Mouse (Mus musculus): ENCODE data around the gene Ccdc177. TPM values are rescaled to one million over a fixed set of nuclear protein-coding genes. Genes with fewer than 3 reads are reported as not detected.
"Not testable (repeated sequence)": the region's sequence is repeated elsewhere in the genome, so short reads cannot be mapped to it uniquely, and the experiment has no call there.

The Ccdc177 gene
- polyA plus RNA-seq, 1 experiment, result not detected

- no peak for TF ChIP-seq POLR2A (IDR thresholded peaks at IDR 0.05; ENCODE audit: insufficient read depth, low read depth, low read length)
- no peak for TF ChIP-seq CTCF (IDR thresholded peaks at IDR 0.05; ENCODE audit: insufficient read depth, low read depth, low read length)
- Histone ChIP-seq H3K4me3 (ENCODE audit: insufficient read depth, low read depth, low read length) (no peak overlapping the region), H3K4me1 (ENCODE audit: control insufficient read depth, insufficient read depth, low read length) (peaks cover 6% of the 10 kb centered on the region), H3K27ac (ENCODE audit: insufficient read depth, low read depth, low read length) (no peak overlapping the region)
- 93% methylated on average over 4 of the region's 4 CpGs for WGBS
These were observed 34.0 kb upstream of the Ccdc177 start for GRCm38 (mm10) chr12:80794522-80794921.

DNA sequence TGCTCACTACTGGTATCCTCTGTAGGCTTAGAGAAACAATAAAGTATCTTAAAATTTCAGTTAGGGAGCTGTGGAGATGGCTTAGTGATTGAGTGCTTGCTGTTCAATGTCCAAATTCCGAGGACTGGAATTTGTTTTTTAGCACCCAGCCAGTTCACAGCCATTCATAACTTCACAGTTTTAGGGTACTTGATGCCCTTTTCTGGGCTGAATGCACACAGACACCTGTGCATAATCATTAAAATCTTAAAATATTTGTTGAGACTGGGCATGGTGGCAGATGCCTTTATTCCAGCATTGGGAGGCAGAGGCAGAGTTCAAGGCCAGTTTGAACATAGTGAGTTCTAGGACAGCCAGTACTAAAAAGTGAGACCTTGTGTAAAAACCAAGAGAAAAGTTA is 33.0 kb upstream of the Ccdc177 start:
- WGBS, result 73% methylated on average over 1 of the region's 1 CpGs
- no peak overlapping the region for H3K4me3 ChIP-seq (ENCODE audit: insufficient read depth, low read depth, low read length)
- H3K4me1 ChIP-seq (ENCODE audit: control insufficient read depth, insufficient read depth, low read length), result peaks cover 6% of the 10 kb centered on the region
- TF ChIP-seq CTCF (IDR thresholded peaks at IDR 0.05; ENCODE audit: insufficient read depth, low read depth, low read length) (no peak), POLR2A (IDR thresholded peaks at IDR 0.05; ENCODE audit: insufficient read depth, low read depth, low read length) (no peak)
- no peak overlapping the region for H3K27ac ChIP-seq (ENCODE audit: insufficient read depth, low read depth, low read length)

- no peak overlapping the region for H3K27ac ChIP-seq (ENCODE audit: insufficient read depth, low read depth, low read length)
- WGBS, result 50% methylated on average over 5 of the region's 5 CpGs
These were observed 32.4 kb upstream of the Ccdc177 start for GRCm38 (mm10) chr12:80792867-80793266.

DNA sequence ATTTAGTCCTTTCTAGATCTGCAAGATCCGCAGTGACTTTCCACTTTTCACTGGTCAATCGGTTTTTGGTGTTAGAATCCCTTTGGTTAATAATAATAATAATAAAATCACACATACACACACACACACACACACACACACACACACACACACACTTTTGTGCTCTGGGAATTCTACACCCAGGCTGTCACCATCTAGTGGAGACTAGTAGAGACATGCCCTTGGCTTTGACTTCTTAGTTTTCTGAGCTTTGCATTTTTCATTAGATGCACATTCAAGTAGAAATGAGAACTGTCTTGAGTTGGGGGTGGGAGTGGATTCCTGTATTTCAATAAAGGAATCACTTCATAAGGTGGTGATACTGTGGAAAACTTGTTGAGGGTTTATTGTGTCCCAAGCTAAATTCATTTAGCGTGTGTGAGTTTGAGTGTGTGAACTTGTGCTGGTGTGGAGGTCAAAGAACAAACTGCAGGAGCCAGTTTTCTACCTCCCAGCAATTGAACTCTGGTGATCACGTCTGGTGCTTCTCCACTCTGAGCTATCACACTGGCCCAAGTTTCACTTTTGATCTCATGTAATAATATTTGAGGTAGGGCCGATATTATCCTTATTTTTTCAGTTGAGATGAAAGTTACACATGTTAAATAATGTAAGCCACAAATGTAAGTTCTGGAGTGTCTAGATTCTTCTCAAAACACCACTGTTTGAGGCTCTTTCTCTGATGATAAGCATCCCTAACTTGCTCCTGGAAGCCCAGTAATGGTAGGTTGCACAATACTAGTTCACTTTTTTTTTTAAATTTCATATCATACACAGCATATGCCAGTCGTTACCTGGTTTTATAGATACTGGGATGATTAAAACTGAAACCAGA is 31.3 kb upstream of the Ccdc177 start:
- peak overlapping the region; percentile 85 for H3K4me3 ChIP-seq (ENCODE audit: insufficient read depth, low read depth, low read length)
- peaks cover 6% of the 10 kb centered on the region for H3K4me1 ChIP-seq (ENCODE audit: control insufficient read depth, insufficient read depth, low read length)
- 42% methylated on average over 6 of the region's 6 CpGs for WGBS
- 0 out of 2 replicates have a peak overlapping the region, but pooled peaks have one; percentile 4 for H3K27ac ChIP-seq (ENCODE audit: insufficient read depth, low read depth, low read length)
- no peak for TF ChIP-seq POLR2A (IDR thresholded peaks at IDR 0.05; ENCODE audit: insufficient read depth, low read depth, low read length)

More at GRCm38 (mm10) chr12:80792867-80793266, 32.4 kb upstream of the Ccdc177 start:
- TF ChIP-seq CTCF (IDR thresholded peaks at IDR 0.05; ENCODE audit: insufficient read depth, low read depth, low read length) (no peak), POLR2A (IDR thresholded peaks at IDR 0.05; ENCODE audit: insufficient read depth, low read depth, low read length) (no peak)
- Histone ChIP-seq H3K4me1 (ENCODE audit: control insufficient read depth, insufficient read depth, low read length) (peaks cover 6% of the 10 kb centered on the region), H3K4me3 (ENCODE audit: insufficient read depth, low read depth, low read length) (no peak overlapping the region)

GRCm38 (mm10) chr12:80790700-80791570 is 30.4 kb upstream of the Ccdc177 start:
- under 1% methylated on average over 80 of the region's 80 CpGs for WGBS
- peak overlapping the region; percentile 92 for H3K27ac ChIP-seq (ENCODE audit: insufficient read depth, low read depth, low read length)
- H3K4me3 ChIP-seq (ENCODE audit: insufficient read depth, low read depth, low read length), result peak overlapping the region; percentile 85
- peaks cover 6% of the 10 kb centered on the region for H3K4me1 ChIP-seq (ENCODE audit: control insufficient read depth, insufficient read depth, low read length)
- TF ChIP-seq CTCF (IDR thresholded peaks at IDR 0.05; ENCODE audit: insufficient read depth, low read depth, low read length), result no peak
- TF ChIP-seq POLR2A (IDR thresholded peaks at IDR 0.05; ENCODE audit: insufficient read depth, low read depth, low read length), result no peak

GRCm38 (mm10) chr12:80789849-80790694 is 29.6 kb upstream of the Ccdc177 start, which contains the start of gene Susd6:
Gene Susd6, plus strand, starts transcription at chr12:80790510.
- 3% methylated on average over 56 of the region's 56 CpGs for WGBS
- Histone ChIP-seq H3K27ac (ENCODE audit: insufficient read depth, low read depth, low read length) (peak within 1 kb of the TSS; percentile 92), H3K4me1 (ENCODE audit: control insufficient read depth, insufficient read depth, low read length) (peaks cover 6% of the 10 kb centered on the region), H3K4me3 (ENCODE audit: insufficient read depth, low read depth, low read length) (peak within 1 kb of the TSS; percentile 85)
- TF ChIP-seq CTCF (IDR thresholded peaks at IDR 0.05; ENCODE audit: insufficient read depth, low read depth, low read length) (no peak), POLR2A (IDR thresholded peaks at IDR 0.05; ENCODE audit: insufficient read depth, low read depth, low read length) (peak; percentile 99)

DNA sequence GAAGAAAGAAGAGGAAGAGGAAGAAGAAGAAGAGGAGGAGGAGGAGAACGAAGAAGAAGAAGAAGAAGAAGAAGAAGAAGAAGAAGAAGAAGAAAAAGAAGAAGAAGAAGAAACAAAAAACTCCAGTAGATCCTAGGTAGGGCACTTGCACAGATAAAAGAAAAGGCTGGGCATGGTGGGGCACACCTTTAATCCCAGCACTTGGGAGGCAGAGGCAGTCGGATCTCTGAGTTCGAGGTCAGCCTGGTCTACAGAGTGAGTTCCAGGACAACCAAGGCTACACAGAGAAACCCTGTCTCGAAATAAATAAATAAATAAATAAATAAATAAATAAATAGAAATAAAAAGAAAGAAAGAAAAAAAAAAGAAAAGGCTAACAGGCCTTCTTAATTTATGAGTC is 28.8 kb upstream of the Ccdc177 start:
- not testable (repeated sequence) for H3K4me1 ChIP-seq (ENCODE audit: control insufficient read depth, insufficient read depth, low read length); H3K27ac ChIP-seq (ENCODE audit: insufficient read depth, low read depth, low read length); H3K4me3 ChIP-seq (ENCODE audit: insufficient read depth, low read depth, low read length)
- WGBS, result 78% methylated on average over 4 of the region's 4 CpGs

GRCm38 (mm10) chr12:80788188-80788587 is 27.7 kb upstream of the Ccdc177 start:
- WGBS, result 88% methylated on average over 3 of the region's 3 CpGs

More at GRCm38 (mm10) chr12:80788188-80788587, 27.7 kb upstream of the Ccdc177 start:
- H3K27ac ChIP-seq (ENCODE audit: insufficient read depth, low read depth, low read length), result no peak overlapping the region
- TF ChIP-seq POLR2A (IDR thresholded peaks at IDR 0.05; ENCODE audit: insufficient read depth, low read depth, low read length) (no peak), CTCF (IDR thresholded peaks at IDR 0.05; ENCODE audit: insufficient read depth, low read depth, low read length) (no peak)
- peaks cover 6% of the 10 kb centered on the region for H3K4me1 ChIP-seq (ENCODE audit: control insufficient read depth, insufficient read depth, low read length)
- no peak overlapping the region for H3K4me3 ChIP-seq (ENCODE audit: insufficient read depth, low read depth, low read length)
